Mouse (Mus musculus) heart, postnatal 0 days (tissue): ENCODE measurements around the gene Bzw2. TPM values are rescaled to one million over a fixed set of nuclear protein-coding genes. Genes with fewer than 3 reads are reported as not detected.

Source experiments
- ATAC-seq: fragments of 200-750 bp; cut with Nextera tagmentation; 2 replicates; pipeline ENCODE4 v1.8.0; 2017; ENCODE audit warnings: low read depth, moderate number of reproducible peaks, moderate library complexity; ENCODE audit not compliant: insufficient read depth
- DNase-seq: peaks from one replicate; pipeline ENCODE4 v3.0.0-alpha.2; 2016; ENCODE audit warnings: low spot score
- H3K27ac ChIP-seq: fragments of 300-500 bp; sonication (generic); 2 replicates; pipeline ENCODE4 v1.5.1; 2014; ENCODE audit warnings: low read depth, mild to moderate bottlenecking
- H3K27me3 ChIP-seq: fragments of 300-500 bp; sonication (generic); 2 replicates; pipeline ENCODE4 v1.6.1; 2014; ENCODE audit warnings: low read length, mixed read lengths; ENCODE audit not compliant: control insufficient read depth, insufficient read depth
- H3K36me3 ChIP-seq: fragments of 300-500 bp; sonication (generic); replicated peaks from 2 replicates; pipeline ENCODE4 v1.6.1; 2014; ENCODE audit warnings: low read length, mixed read lengths; ENCODE audit not compliant: control insufficient read depth, insufficient read depth
- H3K4me1 ChIP-seq: fragments of 300-500 bp; sonication (generic); 2 replicates; pipeline ENCODE4 v1.6.1; 2014; ENCODE audit warnings: antibody characterized with exemption; ENCODE audit not compliant: control insufficient read depth, insufficient read depth
- H3K4me2 ChIP-seq: fragments of 300-500 bp; sonication (generic); 2 replicates; pipeline ENCODE4 v1.6.1; 2014; ENCODE audit warnings: low read depth, mild to moderate bottlenecking, low read length, moderate library complexity
- H3K4me3 ChIP-seq: fragments of 300-500 bp; sonication (generic); 2 replicates; pipeline ENCODE4 v1.5.1; 2014; ENCODE audit warnings: low read depth, low read length
- H3K9ac ChIP-seq: fragments of 300-500 bp; sonication (generic); replicated peaks from 2 replicates; pipeline ENCODE4 v1.6.1; 2014; ENCODE audit warnings: low read depth, low read length, mixed read lengths
- H3K9me3 ChIP-seq: fragments of 300-500 bp; sonication (generic); replicated peaks from 2 replicates; pipeline ENCODE4 v1.6.1; 2016; ENCODE audit warnings: low read length; ENCODE audit not compliant: control insufficient read depth
- CTCF ChIP-seq: IDR thresholded peaks from 2 replicates; pipeline ENCODE4 v1.5.1; 2016; ENCODE audit warnings: antibody characterized with exemption, control low read depth, low read depth
- EP300 ChIP-seq: IDR thresholded peaks from 2 replicates; pipeline ENCODE4 v1.6.1; 2016; ENCODE audit warnings: antibody characterized with exemption, low read depth
- WGBS: fragments of 180-500 bp; shearing (Covaris S2); extraction: QIAGEN DNeasy Blood & Tissue Kit; methylation state at CpG from one replicate; pipeline ENCODE4 v1.1.7; 2014; 5-methylcytosine and 5-hydroxymethylcytosine counted together
- polyA plus RNA-seq: library from polyadenylated mRNA; unstranded; fragments of >200 nt; fragmentation: Nextera tagmentation; extraction: Ambion mirVana; gene quantifications from 2 replicates; pipeline ENCODE4 v1.2.1, GENCODE M21; 2015
- total RNA-seq: library from RNA; depleted of rRNA; stranded (reverse); fragments of >200 nt; gene quantifications from 2 replicates; pipeline ENCODE4 v1.2.3, GENCODE M21; 2014; ENCODE audit warnings: low replicate concordance; rRNA removed

The Bzw2 gene
- total and polyA plus RNA-seq, 2 experiments from 2014 or later = 151 to 189 TPM

DNA sequence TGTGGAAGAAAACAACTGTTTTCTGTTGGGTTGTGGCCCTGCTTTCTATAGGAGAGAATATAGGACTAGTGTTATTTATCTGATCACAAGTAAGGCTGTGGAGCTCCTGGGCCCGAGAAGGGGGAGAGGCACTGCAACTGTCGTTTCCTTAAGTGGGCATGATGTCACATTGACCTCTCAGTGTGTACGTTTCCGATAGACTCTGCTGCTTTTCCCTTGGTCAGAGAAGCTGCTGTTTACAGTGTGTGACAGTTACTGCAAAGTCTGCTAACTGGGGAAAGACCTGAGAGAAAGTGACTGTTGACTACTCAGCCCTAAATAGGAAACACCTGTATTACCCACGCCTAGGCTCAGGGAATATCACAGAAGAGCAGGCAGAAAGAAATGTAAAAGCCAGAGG is 111.7 kb downstream of the Bzw2 start:
- TF ChIP-seq CTCF (no peak), EP300 (no peak)
- WGBS = 22% methylated on average over 5 of the region's 5 CpGs
- no peak overlapping the region for H3K4me3 ChIP-seq
- peak overlapping the region; percentile 15; the same call in 1 of the 2 replicates for H3K27ac ChIP-seq
- H3K4me1 ChIP-seq = no peaks in the 10 kb centered on the region
- no peak overlapping the region for H3K9ac ChIP-seq
- no peaks in the 10 kb centered on the region for H3K9me3 ChIP-seq
- no peaks in the 10 kb centered on the region for H3K36me3 ChIP-seq
- H3K27me3 ChIP-seq = no peaks in the 10 kb centered on the region
- H3K4me2 ChIP-seq = no peak overlapping the region
- DNase-seq (no peak), ATAC-seq (no peak)

DNA sequence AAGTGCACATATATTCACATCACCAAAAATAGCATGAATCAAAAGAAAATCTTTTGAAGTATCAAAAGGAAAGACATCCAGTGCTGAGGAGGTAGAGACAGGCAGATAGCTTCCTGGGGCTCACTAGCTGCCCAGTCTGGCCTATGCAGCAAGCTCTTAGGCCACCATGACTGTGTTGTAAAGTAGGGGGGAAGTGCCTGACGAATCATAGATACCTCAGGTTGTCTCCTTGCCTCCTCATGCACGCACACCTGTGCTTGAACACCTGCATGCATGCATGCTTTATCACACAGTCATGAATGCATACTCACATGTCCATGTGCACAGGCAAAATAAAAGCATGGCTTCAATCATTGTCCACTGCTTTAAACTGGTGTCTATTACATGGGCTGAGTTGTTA is 113.2 kb downstream of the Bzw2 start:
- H3K36me3 ChIP-seq = no peaks in the 10 kb centered on the region
- no peak overlapping the region for H3K27ac ChIP-seq
- DNase-seq (no peak), ATAC-seq (no peak)
- no peak overlapping the region for H3K4me2 ChIP-seq
- WGBS = 82% methylated on average over 2 of the region's 2 CpGs
- H3K9me3 ChIP-seq = no peaks in the 10 kb centered on the region
- TF ChIP-seq CTCF (no peak), EP300 (no peak)
- 0 out of 2 replicates have a peak, but pooled peaks cover 2% of the 10 kb centered on the region for H3K4me1 ChIP-seq
- no peak overlapping the region for H3K9ac ChIP-seq
- no peak overlapping the region for H3K4me3 ChIP-seq
- no peaks in the 10 kb centered on the region for H3K27me3 ChIP-seq

DNA sequence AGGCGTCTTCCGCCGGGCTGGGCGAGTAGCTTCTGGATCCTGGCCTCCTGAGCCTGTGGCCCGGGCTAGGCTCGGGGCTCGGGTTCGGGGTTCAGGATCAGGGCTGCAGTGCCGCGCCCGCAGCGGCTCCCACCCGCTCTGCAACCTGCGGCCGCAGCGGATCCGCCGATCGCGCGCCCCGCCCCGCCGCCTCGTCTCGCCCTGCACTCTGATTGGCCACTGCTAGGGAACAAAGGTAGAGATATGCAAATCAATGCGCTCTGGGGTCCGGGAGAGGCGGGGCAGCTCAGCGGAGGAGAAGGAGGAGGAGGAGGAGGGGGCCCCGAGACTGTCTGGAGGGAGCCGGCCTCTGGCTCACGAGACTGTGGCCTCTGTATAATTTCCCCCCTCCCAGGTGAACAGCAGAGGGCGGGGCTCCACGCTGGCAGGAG is 115.5 kb downstream of the Bzw2 start, which contains the start of gene Tspan13:
Tspan13 (minus strand) TSS at position 153 of the 431 bp plus-strand sequence.
- Histone ChIP-seq H3K9ac (peak within 1 kb of the TSS; percentile 77), H3K36me3 (no peaks in the 10 kb centered on the region), H3K9me3 (no peaks in the 10 kb centered on the region), H3K4me1 (0 out of 2 replicates have a peak, but pooled peaks cover 5% of the 10 kb centered on the region), H3K27ac (peak within 1 kb of the TSS; percentile 71), H3K4me2 (peak within 1 kb of the TSS; percentile 92), H3K4me3 (peak within 1 kb of the TSS; percentile 63), H3K27me3 (no peaks in the 10 kb centered on the region)
- ATAC-seq (peak; percentile 93), DNase-seq (peak; percentile 82)
- TF ChIP-seq CTCF (no peak), EP300 (no peak)
- under 1% methylated on average over 31 of the region's 35 CpGs for WGBS

Other genes starting within 250 kb of the Bzw2 start
- not detected in 2 replicates for gene Agr3, start 232.5 kb downstream of the Bzw2 start, total RNA-seq
- 0.19 TPM in 1 of 2 replicates, not detected in the other for gene Agr3, start 232.5 kb downstream of the Bzw2 start, polyA plus RNA-seq
- not detected in 2 replicates for gene Agr2, start 165.2 kb downstream of the Bzw2 start, total RNA-seq
- gene Agr2, start 165.2 kb downstream of the Bzw2 start, polyA plus RNA-seq = 11.1 TPM in 1 of 2 replicates, not detected in the other
- 38.1 and 46.2 TPM in 2 replicates for gene Tspan13, start 115.6 kb downstream of the Bzw2 start, total RNA-seq
- 49.8 and 53.9 TPM in 2 replicates for gene Tspan13, start 115.6 kb downstream of the Bzw2 start, polyA plus RNA-seq
- 8.9 and 9.9 TPM in 2 replicates for gene Ankmy2, start 966 bp downstream of the Bzw2 start, total RNA-seq
- 23.1 and 24.8 TPM in 2 replicates for gene Ankmy2, start 966 bp downstream of the Bzw2 start, polyA plus RNA-seq
- not detected in 2 replicates for gene Lrrc72, start 95.3 kb upstream of the Bzw2 start, total RNA-seq
- gene Lrrc72, start 95.3 kb upstream of the Bzw2 start, polyA plus RNA-seq = not detected in 2 replicates
- not detected in 2 replicates for gene Sostdc1, start 156.1 kb upstream of the Bzw2 start, total RNA-seq
- 0.14 and 0.69 TPM in 2 replicates for gene Sostdc1, start 156.1 kb upstream of the Bzw2 start, polyA plus RNA-seq
- gene Ispd, start 223.4 kb upstream of the Bzw2 start, total RNA-seq = 6.6 and 11.7 TPM in 2 replicates
- 8.2 and 8.5 TPM in 2 replicates for gene Ispd, start 223.4 kb upstream of the Bzw2 start, polyA plus RNA-seq
- gene D630036H23Rik, start 224.1 kb upstream of the Bzw2 start, total RNA-seq = 4.7 TPM in 1 of 2 replicates, not detected in the other
- gene D630036H23Rik, start 224.1 kb upstream of the Bzw2 start, polyA plus RNA-seq = 2.7 and 3.0 TPM in 2 replicates